Mouse (Mus musculus) lung, postnatal 14 days (tissue): ENCODE data around the gene Chd4.

Experiments used
- DNase-seq: peaks from one replicate; pipeline ENCODE4 v3.0.0; 2021

Gene Chd4

GRCm38 (mm10) chr6:125094843-125095242 is 938 bp upstream of the Chd4 start:
- DNase-seq, result no peak

- DNase-seq, result no peak
Observed at GRCm38 (mm10) chr6:125096279-125096596, 457 bp downstream of the Chd4 start.

GRCm38 (mm10) chr6:125096597-125097345 is 990 bp downstream of the Chd4 start:
- peak; percentile 68 for DNase-seq

- peak; percentile 30 for DNase-seq
Observed at GRCm38 (mm10) chr6:125097346-125097689, 1.5 kb downstream of the Chd4 start.

- DNase-seq, result no peak
Observed at GRCm38 (mm10) chr6:125097951-125098350, 2.2 kb downstream of the Chd4 start.

- DNase-seq, result no peak
Observed at GRCm38 (mm10) chr6:125098513-125098912, 2.7 kb downstream of the Chd4 start.

- DNase-seq, result peak; percentile 54
Observed at GRCm38 (mm10) chr6:125099421-125099971, 3.7 kb downstream of the Chd4 start.

- no peak for DNase-seq
Observed at GRCm38 (mm10) chr6:125101444-125101843, 5.7 kb downstream of the Chd4 start.

- no peak for DNase-seq
Observed at GRCm38 (mm10) chr6:125104223-125104622, 8.4 kb downstream of the Chd4 start.

- no peak for DNase-seq
Observed at GRCm38 (mm10) chr6:125107705-125108104, 11.9 kb downstream of the Chd4 start.

- no peak for DNase-seq
Observed at GRCm38 (mm10) chr6:125109371-125109770, 13.6 kb downstream of the Chd4 start.

GRCm38 (mm10) chr6:125110927-125111326 is 15.1 kb downstream of the Chd4 start:
- peak; percentile 52 for DNase-seq

- no peak for DNase-seq
Observed at GRCm38 (mm10) chr6:125112553-125112952, 16.8 kb downstream of the Chd4 start.

- no peak for DNase-seq
Observed at GRCm38 (mm10) chr6:125119387-125119786, 23.6 kb downstream of the Chd4 start.

- DNase-seq, result no peak
Observed at GRCm38 (mm10) chr6:125128724-125129123, 32.9 kb downstream of the Chd4 start.

- DNase-seq, result no peak
Observed at GRCm38 (mm10) chr6:125129710-125130402, 34.1 kb downstream of the Chd4 start.

- DNase-seq, result peak; percentile 88
Observed at GRCm38 (mm10) chr6:125131302-125132156, 35.7 kb downstream of the Chd4 start, which contains the start of gene Nop2. TSS of gene Nop2 (plus strand) at chr6:125131909.

- DNase-seq, result no peak
Observed at GRCm38 (mm10) chr6:125132470-125132869, 36.7 kb downstream of the Chd4 start.

- DNase-seq, result no peak
Observed at GRCm38 (mm10) chr6:125137002-125137671, 41.4 kb downstream of the Chd4 start.

- DNase-seq, result no peak
Observed at GRCm38 (mm10) chr6:125139747-125140146, 44.0 kb downstream of the Chd4 start.

- DNase-seq, result no peak
Observed at GRCm38 (mm10) chr6:125142436-125142835, 46.7 kb downstream of the Chd4 start.

- no peak for DNase-seq
Observed at GRCm38 (mm10) chr6:125143128-125143527, 47.3 kb downstream of the Chd4 start.

GRCm38 (mm10) chr6:125143904-125144303 is 48.1 kb downstream of the Chd4 start:
- DNase-seq, result no peak
